Mouse (Mus musculus) heart, postnatal 0 days (tissue): ENCODE results near the gene Dyrk1a. TPM values are rescaled to one million over a fixed set of nuclear protein-coding genes. Genes with fewer than 3 reads are reported as not detected.

Source experiments
- ATAC-seq: fragments of 200-750 bp; cut with Nextera tagmentation; 2 replicates; pipeline ENCODE4 v1.8.0; 2017; ENCODE audit warnings: low read depth, moderate number of reproducible peaks, moderate library complexity; ENCODE audit not compliant: insufficient read depth
- DNase-seq: peaks from one replicate; pipeline ENCODE4 v3.0.0-alpha.2; 2016; ENCODE audit warnings: low spot score
- H3K27ac ChIP-seq: fragments of 300-500 bp; sonication (generic); 2 replicates; pipeline ENCODE4 v1.5.1; 2014; ENCODE audit warnings: low read depth, mild to moderate bottlenecking
- H3K27me3 ChIP-seq: fragments of 300-500 bp; sonication (generic); 2 replicates; pipeline ENCODE4 v1.6.1; 2014; ENCODE audit warnings: low read length, mixed read lengths; ENCODE audit not compliant: control insufficient read depth, insufficient read depth
- H3K36me3 ChIP-seq: fragments of 300-500 bp; sonication (generic); replicated peaks from 2 replicates; pipeline ENCODE4 v1.6.1; 2014; ENCODE audit warnings: low read length, mixed read lengths; ENCODE audit not compliant: control insufficient read depth, insufficient read depth
- H3K4me1 ChIP-seq: fragments of 300-500 bp; sonication (generic); 2 replicates; pipeline ENCODE4 v1.6.1; 2014; ENCODE audit warnings: antibody characterized with exemption; ENCODE audit not compliant: control insufficient read depth, insufficient read depth
- H3K4me2 ChIP-seq: fragments of 300-500 bp; sonication (generic); 2 replicates; pipeline ENCODE4 v1.6.1; 2014; ENCODE audit warnings: low read depth, mild to moderate bottlenecking, low read length, moderate library complexity
- H3K4me3 ChIP-seq: fragments of 300-500 bp; sonication (generic); 2 replicates; pipeline ENCODE4 v1.5.1; 2014; ENCODE audit warnings: low read depth, low read length
- H3K9ac ChIP-seq: fragments of 300-500 bp; sonication (generic); replicated peaks from 2 replicates; pipeline ENCODE4 v1.6.1; 2014; ENCODE audit warnings: low read depth, low read length, mixed read lengths
- H3K9me3 ChIP-seq: fragments of 300-500 bp; sonication (generic); replicated peaks from 2 replicates; pipeline ENCODE4 v1.6.1; 2016; ENCODE audit warnings: low read length; ENCODE audit not compliant: control insufficient read depth
- CTCF ChIP-seq: IDR thresholded peaks from 2 replicates; pipeline ENCODE4 v1.5.1; 2016; ENCODE audit warnings: antibody characterized with exemption, control low read depth, low read depth
- EP300 ChIP-seq: IDR thresholded peaks from 2 replicates; pipeline ENCODE4 v1.6.1; 2016; ENCODE audit warnings: antibody characterized with exemption, low read depth
- WGBS: fragments of 180-500 bp; shearing (Covaris S2); extraction: QIAGEN DNeasy Blood & Tissue Kit; methylation state at CpG from one replicate; pipeline ENCODE4 v1.1.7; 2014; 5-methylcytosine and 5-hydroxymethylcytosine counted together
- polyA plus RNA-seq: library from polyadenylated mRNA; unstranded; fragments of >200 nt; fragmentation: Nextera tagmentation; extraction: Ambion mirVana; gene quantifications from 2 replicates; pipeline ENCODE4 v1.2.1, GENCODE M21; 2015
- total RNA-seq: library from RNA; depleted of rRNA; stranded (reverse); fragments of >200 nt; gene quantifications from 2 replicates; pipeline ENCODE4 v1.2.3, GENCODE M21; 2014; ENCODE audit warnings: low replicate concordance

The Dyrk1a gene
- total and polyA plus RNA-seq, 2 experiments from 2014 or later = 7.7 to 55.2 TPM

GRCm38 (mm10) chr16:94545781-94546562 is 23.8 kb upstream of the Dyrk1a start:
- 41% methylated on average over 8 of the region's 8 CpGs for whole genome bisulfite sequencing
- Histone ChIP-seq H3K27me3 (no peaks in the 10 kb centered on the region), H3K27ac (no peak overlapping the region), H3K4me3 (no peak overlapping the region), H3K9ac (no peak overlapping the region), H3K4me2 (no peak overlapping the region), H3K36me3 (no peaks in the 10 kb centered on the region), H3K9me3 (no peaks in the 10 kb centered on the region), H3K4me1 (peaks cover 12% of the 10 kb centered on the region)
- DNase-seq = no peak
- ATAC-seq = no peak
- TF ChIP-seq EP300 = no peak
- no peak for TF ChIP-seq CTCF

GRCm38 (mm10) chr16:94549813-94550212 is 20.0 kb upstream of the Dyrk1a start:
- Histone ChIP-seq H3K9ac (no peak overlapping the region), H3K27ac (no peak overlapping the region), H3K27me3 (no peaks in the 10 kb centered on the region), H3K9me3 (no peaks in the 10 kb centered on the region), H3K4me1 (peaks cover 5% of the 10 kb centered on the region; the same call in 1 of the 2 replicates), H3K4me3 (no peak overlapping the region), H3K4me2 (no peak overlapping the region), H3K36me3 (no peaks in the 10 kb centered on the region)
- WGBS = 52% methylated on average over 10 of the region's 10 CpGs
- no peak for TF ChIP-seq EP300
- TF ChIP-seq CTCF = no peak
- DNase-seq (no peak), ATAC-seq (no peak)

- Histone ChIP-seq H3K9ac (no peak overlapping the region), H3K4me3 (no peak overlapping the region), H3K9me3 (no peaks in the 10 kb centered on the region), H3K36me3 (no peaks in the 10 kb centered on the region), H3K27ac (no peak overlapping the region), H3K4me1 (no peaks in the 10 kb centered on the region), H3K27me3 (no peaks in the 10 kb centered on the region), H3K4me2 (no peak overlapping the region)
- ATAC-seq (peak; percentile 78; the same call in 1 of the 2 replicates), DNase-seq (no peak)
- TF ChIP-seq CTCF (no peak), EP300 (no peak)
These were observed 17.9 kb upstream of the Dyrk1a start for GRCm38 (mm10) chr16:94551934-94552333.

- no peak overlapping the region for H3K9ac ChIP-seq
- no peak overlapping the region for H3K27ac ChIP-seq
- no peak for DNase-seq
- no peaks in the 10 kb centered on the region for H3K27me3 ChIP-seq
- no peak for TF ChIP-seq CTCF
- TF ChIP-seq EP300 = no peak
- 69% methylated on average over 7 of the region's 7 CpGs for WGBS
- ATAC-seq = no peak
- no peaks in the 10 kb centered on the region for H3K36me3 ChIP-seq
- H3K9me3 ChIP-seq = no peaks in the 10 kb centered on the region
- H3K4me3 ChIP-seq = no peak overlapping the region
- H3K4me1 ChIP-seq = peaks cover 10% of the 10 kb centered on the region
- H3K4me2 ChIP-seq = no peak overlapping the region
These were observed 14.5 kb upstream of the Dyrk1a start for GRCm38 (mm10) chr16:94555346-94555745.

- Histone ChIP-seq H3K4me3 (no peak overlapping the region), H3K9me3 (no peaks in the 10 kb centered on the region), H3K4me2 (no peak overlapping the region), H3K27me3 (no peaks in the 10 kb centered on the region), H3K4me1 (peaks cover 14% of the 10 kb centered on the region), H3K9ac (no peak overlapping the region), H3K36me3 (no peaks in the 10 kb centered on the region), H3K27ac (no peak overlapping the region)
- DNase-seq (no peak), ATAC-seq (no peak)
- TF ChIP-seq CTCF = no peak
- TF ChIP-seq EP300 = no peak
- 83% methylated on average over 5 of the region's 5 CpGs for WGBS
These were observed 13.6 kb upstream of the Dyrk1a start for GRCm38 (mm10) chr16:94556228-94556627.
